Mouse (Mus musculus) ES-E14 (cell line): ENCODE data around the gene Pprc1.

Experiments used
- CHD2 ChIP-seq: IDR thresholded peaks from 2 replicates; pipeline ENCODE4 v1.6.1; 2014; ENCODE audit warnings: mild to moderate bottlenecking, low read depth, low read length, inconsistent platforms
- MAFK ChIP-seq: IDR thresholded peaks from 2 replicates; pipeline ENCODE4 v1.6.1; 2014; ENCODE audit warnings: mild to moderate bottlenecking, low read depth, low read length, inconsistent platforms; ENCODE audit not compliant: insufficient read depth
- ZC3H11A ChIP-seq: IDR thresholded peaks from 2 replicates; pipeline ENCODE4 v1.6.1; 2012; ENCODE audit warnings: low read depth, mild to moderate bottlenecking, inconsistent platforms, low read length, borderline replicate concordance
- ZNF384 ChIP-seq: IDR thresholded peaks from 2 replicates; pipeline ENCODE4 v1.6.1; 2012; ENCODE audit warnings: low read depth, low read length, inconsistent platforms

GRCm38 (mm10) chr19:46026567-46026966 is 18.1 kb upstream of the Pprc1 start:
- no peak for TF ChIP-seq CHD2
- no peak for TF ChIP-seq ZC3H11A
- TF ChIP-seq MAFK, result no peak
- TF ChIP-seq ZNF384, result no peak
